Mouse (Mus musculus): ENCODE measurements at regions not wholly inside any gene's neighbourhood (a gene's known extent, or its start where the extent isn't known, plus 50 kb on each side); places are given as distances from the start of the nearest gene placed in this dataset.

DNA sequence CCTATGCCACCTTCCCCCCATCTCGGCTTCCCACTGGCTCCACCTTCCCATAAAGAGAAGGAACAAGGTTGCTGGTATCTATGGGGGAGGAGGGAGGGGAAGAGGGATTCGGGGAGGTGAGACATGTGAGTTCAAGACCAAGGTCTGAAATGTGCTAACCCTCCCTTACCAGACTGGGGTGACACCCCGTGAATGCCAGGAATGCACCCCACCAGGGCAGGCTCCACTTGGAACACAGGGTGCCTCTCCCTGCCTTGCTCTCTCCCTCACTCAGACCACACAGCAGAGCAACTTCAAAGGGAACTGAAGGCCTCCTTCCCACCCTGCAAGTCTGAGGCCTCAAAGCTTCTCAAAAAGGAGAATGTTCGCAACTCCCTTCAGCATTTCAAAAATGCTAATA is 230.5 kb upstream of the Rgma start:
- H3K4me1 ChIP-seq (ENCODE audit: insufficient read depth): peaks cover 5% of the 10 kb centered on the region; the same call in 1 of the 2 replicates
- no peak for ATAC-seq (ENCODE audit: insufficient read depth)
- no peaks in the 10 kb centered on the region for H3K36me3 ChIP-seq (ENCODE audit: insufficient read depth)
- H3K4me2 ChIP-seq: no peak overlapping the region
- TF ChIP-seq CTCF (IDR thresholded peaks at IDR 0.05; ENCODE audit: low read depth): no peak
- DNase-seq: no peak
- H3K9ac ChIP-seq: no peak overlapping the region
- no peaks in the 10 kb centered on the region for H3K27me3 ChIP-seq (ENCODE audit: insufficient read depth, low read length)
- WGBS: 38% methylated on average over 4 of the region's 4 CpGs
- H3K4me3 ChIP-seq (ENCODE audit: low read depth, low read length): no peak overlapping the region
- H3K27ac ChIP-seq (ENCODE audit: low read depth): no peak overlapping the region
- no peaks in the 10 kb centered on the region for H3K9me3 ChIP-seq (ENCODE audit: low read depth, low read length)

DNA sequence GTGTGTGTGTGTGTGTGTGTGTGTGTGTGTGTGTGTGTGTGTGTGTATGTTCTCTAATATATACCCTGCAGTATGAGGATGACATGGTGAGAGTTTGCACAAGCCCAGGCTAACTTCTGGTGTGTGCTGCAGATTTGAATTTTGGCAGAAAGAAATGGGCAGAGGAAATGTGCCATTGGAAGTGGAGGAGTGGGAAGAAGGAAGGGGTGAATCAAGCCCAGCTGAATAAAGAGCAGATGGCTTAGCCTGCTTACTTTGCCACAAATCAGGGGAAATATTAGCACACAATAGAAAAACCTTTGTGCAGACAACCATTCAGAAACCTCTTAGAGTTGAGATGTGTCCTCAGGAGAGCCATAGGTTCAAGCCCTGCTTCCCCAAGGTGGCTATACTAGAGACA is 228.1 kb upstream of the Rgma start:
- Histone ChIP-seq H3K9ac (no peak overlapping the region), H3K27me3 (ENCODE audit: insufficient read depth, low read length) (no peaks in the 10 kb centered on the region), H3K4me1 (ENCODE audit: insufficient read depth) (no peaks in the 10 kb centered on the region), H3K27ac (ENCODE audit: low read depth) (no peak overlapping the region), H3K4me2 (no peak overlapping the region), H3K9me3 (ENCODE audit: low read depth, low read length) (no peaks in the 10 kb centered on the region), H3K4me3 (ENCODE audit: low read depth, low read length) (no peak overlapping the region), H3K36me3 (ENCODE audit: insufficient read depth) (no peaks in the 10 kb centered on the region)
- DNase-seq (no peak), ATAC-seq (ENCODE audit: insufficient read depth) (no peak)
- TF ChIP-seq CTCF (IDR thresholded peaks at IDR 0.05; ENCODE audit: low read depth): no peak

GRCm38 (mm10) chr7:73150436-73150835 is 224.9 kb upstream of the Rgma start:
- Histone ChIP-seq H3K27me3 (ENCODE audit: insufficient read depth, low read length) (no peaks in the 10 kb centered on the region), H3K4me1 (ENCODE audit: insufficient read depth) (no peaks in the 10 kb centered on the region), H3K9ac (no peak overlapping the region), H3K27ac (ENCODE audit: low read depth) (no peak overlapping the region), H3K36me3 (ENCODE audit: insufficient read depth) (no peaks in the 10 kb centered on the region), H3K4me3 (ENCODE audit: low read depth, low read length) (no peak overlapping the region), H3K9me3 (ENCODE audit: low read depth, low read length) (no peaks in the 10 kb centered on the region), H3K4me2 (no peak overlapping the region)
- WGBS: 62% methylated on average over 7 of the region's 7 CpGs
- ATAC-seq (ENCODE audit: insufficient read depth) (no peak), DNase-seq (no peak)
- no peak for TF ChIP-seq CTCF (IDR thresholded peaks at IDR 0.05; ENCODE audit: low read depth)

DNA sequence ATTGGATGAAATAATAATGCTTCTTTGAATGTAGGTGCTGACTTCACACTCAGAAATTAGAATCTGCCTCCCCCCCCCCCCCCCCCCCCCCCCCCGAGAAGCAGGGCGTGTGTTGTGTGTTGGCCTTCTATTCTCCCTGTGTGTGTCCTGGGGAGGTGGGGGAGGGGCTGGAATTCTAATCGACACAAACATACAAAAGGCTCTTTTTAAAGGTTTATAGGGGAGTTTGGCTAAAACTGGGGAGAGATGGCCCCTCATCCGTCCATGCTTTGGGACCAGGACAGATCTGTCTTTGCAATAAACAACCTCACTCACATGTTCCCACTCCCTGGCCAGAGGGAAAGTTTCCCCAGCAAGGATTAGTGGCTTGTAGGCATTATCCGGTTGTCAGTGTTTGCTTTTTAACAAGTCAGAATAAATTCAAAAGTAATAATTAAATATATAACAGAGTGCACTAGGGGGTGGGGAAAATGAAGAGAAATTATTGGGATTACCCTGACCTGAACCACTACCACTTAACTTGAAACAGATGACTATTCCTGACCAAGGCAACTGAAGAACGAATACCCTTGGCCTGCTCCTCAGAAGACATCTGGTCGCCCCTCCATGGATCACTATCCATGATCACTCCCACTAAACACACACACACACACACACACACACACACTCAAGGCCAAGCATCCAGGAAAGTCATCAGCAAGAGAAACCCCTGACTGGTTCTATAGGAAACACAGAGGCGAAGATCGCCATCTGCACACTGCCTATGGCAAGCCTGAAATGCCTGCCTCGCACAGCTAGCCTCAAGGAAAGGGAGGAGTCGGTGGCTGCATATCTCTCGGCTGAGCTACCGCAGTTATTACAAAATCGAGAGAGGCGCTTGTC is 223.5 kb upstream of the Rgma start:
- no peak for DNase-seq

DNA sequence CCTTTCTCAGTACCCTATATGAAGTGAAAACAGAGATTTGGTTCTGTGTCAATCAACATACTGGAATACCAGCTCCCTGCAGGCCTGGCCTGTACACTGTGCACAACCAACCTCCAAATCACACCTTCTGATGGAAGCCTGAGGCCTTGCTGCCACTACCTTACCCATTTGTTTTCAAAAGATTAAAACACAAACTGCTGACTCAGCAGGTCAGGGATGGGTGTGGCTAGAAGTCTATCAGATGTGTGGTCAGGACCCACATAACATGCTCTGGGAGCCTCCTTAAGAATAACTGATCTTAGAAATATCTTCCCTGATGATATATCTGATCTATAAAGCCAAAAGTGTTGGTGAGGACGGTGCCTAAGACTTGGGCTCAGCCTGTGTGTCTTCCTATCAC is 221.6 kb upstream of the Rgma start:
- WGBS: 89% methylated on average over 1 of the region's 1 CpGs
- no peak overlapping the region for H3K4me2 ChIP-seq
- DNase-seq: no peak
- H3K4me3 ChIP-seq (ENCODE audit: low read depth, low read length): no peak overlapping the region
- no peaks in the 10 kb centered on the region for H3K4me1 ChIP-seq (ENCODE audit: insufficient read depth)
- no peak overlapping the region for H3K9ac ChIP-seq
- no peaks in the 10 kb centered on the region for H3K36me3 ChIP-seq (ENCODE audit: insufficient read depth)
- no peak for TF ChIP-seq CTCF (IDR thresholded peaks at IDR 0.05; ENCODE audit: low read depth)
- no peak for ATAC-seq (ENCODE audit: insufficient read depth)
- no peak overlapping the region for H3K27ac ChIP-seq (ENCODE audit: low read depth)
- H3K9me3 ChIP-seq (ENCODE audit: low read depth, low read length): no peaks in the 10 kb centered on the region
- no peaks in the 10 kb centered on the region for H3K27me3 ChIP-seq (ENCODE audit: insufficient read depth, low read length)

More for the DNA sequence above, 223.5 kb upstream of the Rgma start:
- H3K27me3 ChIP-seq (ENCODE audit: insufficient read depth, low read length): no peaks in the 10 kb centered on the region
- no peak for TF ChIP-seq CTCF (IDR thresholded peaks at IDR 0.05; ENCODE audit: low read depth)
- no peak overlapping the region for H3K4me2 ChIP-seq
- no peak overlapping the region for H3K27ac ChIP-seq (ENCODE audit: low read depth)
- no peaks in the 10 kb centered on the region for H3K36me3 ChIP-seq (ENCODE audit: insufficient read depth)
- no peak for ATAC-seq (ENCODE audit: insufficient read depth)
- 55% methylated on average over 13 of the region's 15 CpGs for WGBS
- H3K4me1 ChIP-seq (ENCODE audit: insufficient read depth): no peaks in the 10 kb centered on the region
- no peaks in the 10 kb centered on the region for H3K9me3 ChIP-seq (ENCODE audit: low read depth, low read length)
- H3K4me3 ChIP-seq (ENCODE audit: low read depth, low read length): no peak overlapping the region
- H3K9ac ChIP-seq: no peak overlapping the region

- H3K27ac ChIP-seq (ENCODE audit: low read depth): no peak overlapping the region
- H3K36me3 ChIP-seq (ENCODE audit: insufficient read depth): no peaks in the 10 kb centered on the region
- DNase-seq (no peak), ATAC-seq (ENCODE audit: insufficient read depth) (no peak)
- no peaks in the 10 kb centered on the region for H3K9me3 ChIP-seq (ENCODE audit: low read depth, low read length)
- no peaks in the 10 kb centered on the region for H3K4me1 ChIP-seq (ENCODE audit: insufficient read depth)
- WGBS: 93% methylated on average over 5 of the region's 5 CpGs
- no peaks in the 10 kb centered on the region for H3K27me3 ChIP-seq (ENCODE audit: insufficient read depth, low read length)
- H3K4me2 ChIP-seq: no peak overlapping the region
- H3K9ac ChIP-seq: no peak overlapping the region
- TF ChIP-seq CTCF (IDR thresholded peaks at IDR 0.05; ENCODE audit: low read depth): no peak
- no peak overlapping the region for H3K4me3 ChIP-seq (ENCODE audit: low read depth, low read length)
Observed at GRCm38 (mm10) chr7:73158833-73159232, 216.5 kb upstream of the Rgma start.

DNA sequence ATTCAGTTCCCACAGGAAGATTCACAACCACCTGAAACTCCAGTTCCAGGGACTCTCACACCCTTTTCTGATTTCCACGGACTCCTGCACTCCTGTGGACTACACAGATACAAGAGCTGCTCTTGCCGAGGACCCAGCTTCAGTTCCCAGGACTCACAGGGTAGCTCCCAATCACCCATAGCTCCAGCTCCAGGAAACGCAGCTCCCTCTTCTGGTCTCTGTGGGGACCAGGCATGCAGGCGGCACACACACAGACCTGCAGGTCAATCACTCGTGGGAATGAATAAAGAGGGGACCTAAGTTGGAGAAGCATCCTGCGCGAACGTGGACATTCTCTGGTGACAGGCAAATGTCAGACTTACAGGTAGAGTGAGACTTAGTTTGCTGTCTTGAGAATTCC is 214.3 kb upstream of the Rgma start:
- TF ChIP-seq CTCF (IDR thresholded peaks at IDR 0.05; ENCODE audit: low read depth): no peak
- Histone ChIP-seq H3K4me1 (ENCODE audit: insufficient read depth) (no peaks in the 10 kb centered on the region), H3K4me2 (no peak overlapping the region), H3K27ac (ENCODE audit: low read depth) (no peak overlapping the region), H3K36me3 (ENCODE audit: insufficient read depth) (no peaks in the 10 kb centered on the region), H3K4me3 (ENCODE audit: low read depth, low read length) (no peak overlapping the region), H3K9ac (no peak overlapping the region), H3K9me3 (ENCODE audit: low read depth, low read length) (no peaks in the 10 kb centered on the region), H3K27me3 (ENCODE audit: insufficient read depth, low read length) (no peaks in the 10 kb centered on the region)
- ATAC-seq (ENCODE audit: insufficient read depth) (no peak), DNase-seq (no peak)
- WGBS: 76% methylated on average over 8 of the region's 8 CpGs

All from lung, embryonic 14.5 days (tissue).